Mouse (Mus musculus) 3134 (cell line): ENCODE results near the gene Serpina10.
"Not testable (repeated sequence)": the region's sequence is repeated elsewhere in the genome, so short reads cannot be mapped to it uniquely, and the experiment has no call there.

ENCODE experiments used
- DNase-seq: peaks from one replicate; pipeline ENCODE4 v3.0.0-alpha.2; 2011; ENCODE audit warnings: low spot score; ENCODE audit not compliant: insufficient read length; ENCODE audit errors: extremely low read depth

The Serpina10 gene

DNA sequence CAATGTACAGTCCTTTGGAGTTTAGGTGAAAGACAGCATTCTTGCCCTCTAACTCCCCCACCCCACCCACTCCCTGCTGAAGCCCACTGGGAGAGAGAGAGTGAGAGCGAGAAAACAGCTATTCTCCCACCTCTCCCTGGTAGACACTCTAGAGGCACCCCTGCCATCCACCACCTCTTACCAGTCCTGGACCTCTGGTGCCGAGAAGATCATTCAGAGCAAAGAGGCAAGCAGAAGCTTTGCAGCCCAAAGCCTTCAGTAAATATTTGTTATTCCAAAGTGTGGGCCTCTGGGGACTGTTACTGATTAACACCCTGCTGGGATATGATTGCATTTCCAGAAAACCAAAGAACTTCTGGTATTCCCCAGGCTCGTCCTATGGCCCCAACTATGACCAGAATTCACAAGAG is at the start of gene Serpina10:
TSS of gene Serpina10 (minus strand) at position 242 of the 410 bp plus-strand sequence.
- no peak for DNase-seq

DNA sequence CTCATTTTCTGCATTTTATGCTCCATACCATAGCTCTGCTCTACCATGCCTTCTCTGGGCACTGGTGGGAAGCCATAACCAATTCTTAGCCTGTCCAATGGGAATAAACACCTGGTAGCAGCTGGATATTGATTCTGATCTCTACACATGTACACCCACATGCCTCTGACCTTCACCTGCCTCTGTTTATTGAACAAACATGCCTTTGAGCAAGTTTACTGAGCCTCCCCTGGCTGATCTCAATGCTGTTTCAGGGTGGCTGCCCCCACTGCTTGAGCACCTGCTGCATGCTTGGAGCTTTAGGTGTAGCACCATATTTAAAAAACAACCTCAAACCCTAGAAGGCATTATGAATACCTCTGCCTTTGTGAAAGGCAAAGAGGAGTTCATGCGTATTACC is 48.6 kb upstream of the Serpina10 start:
- not testable (repeated sequence) for DNase-seq

DNA sequence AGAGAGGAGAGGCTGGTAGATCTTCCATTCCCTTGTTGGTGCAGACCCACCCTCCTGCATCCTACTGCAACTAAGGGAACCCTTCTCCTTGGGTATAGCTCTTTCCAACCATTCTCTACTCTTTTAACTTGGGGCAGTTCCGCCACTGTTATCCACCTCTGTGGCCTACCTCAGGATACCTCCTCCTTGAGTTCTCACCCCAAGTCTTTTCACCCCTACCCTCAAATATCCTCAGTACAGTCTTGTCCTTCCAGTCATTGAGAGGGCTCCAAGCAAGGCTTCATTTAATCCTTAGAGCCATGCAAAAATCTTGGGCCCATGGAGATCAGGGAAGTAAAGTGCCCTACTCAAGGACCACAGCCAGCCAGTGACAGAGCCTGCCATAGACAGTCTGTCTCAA is 44.8 kb upstream of the Serpina10 start, which contains the start of gene Serpina16:
TSS of gene Serpina16 (minus strand) at position 101 of the 400 bp plus-strand sequence.
- no peak for DNase-seq

DNA sequence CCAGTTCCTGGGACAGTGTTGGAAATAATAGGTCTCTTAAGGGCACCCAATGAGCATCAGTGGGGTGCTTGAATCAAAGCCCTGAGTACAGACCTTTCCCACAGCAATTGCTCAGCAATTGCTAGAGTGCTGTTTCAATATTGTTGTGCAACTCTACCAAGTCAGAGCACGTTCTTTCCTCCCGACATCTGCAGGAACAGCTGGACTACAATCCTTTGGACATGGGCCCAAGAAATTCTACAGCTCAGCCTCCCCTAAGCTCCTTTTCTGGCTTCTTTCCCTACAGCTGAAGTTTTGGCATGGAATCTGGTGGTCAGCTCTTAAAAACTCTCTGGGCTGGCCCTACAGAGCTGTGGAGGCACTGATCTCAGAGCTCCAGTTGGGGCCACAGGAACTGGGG is 41.9 kb upstream of the Serpina10 start:
- no peak for DNase-seq

DNA sequence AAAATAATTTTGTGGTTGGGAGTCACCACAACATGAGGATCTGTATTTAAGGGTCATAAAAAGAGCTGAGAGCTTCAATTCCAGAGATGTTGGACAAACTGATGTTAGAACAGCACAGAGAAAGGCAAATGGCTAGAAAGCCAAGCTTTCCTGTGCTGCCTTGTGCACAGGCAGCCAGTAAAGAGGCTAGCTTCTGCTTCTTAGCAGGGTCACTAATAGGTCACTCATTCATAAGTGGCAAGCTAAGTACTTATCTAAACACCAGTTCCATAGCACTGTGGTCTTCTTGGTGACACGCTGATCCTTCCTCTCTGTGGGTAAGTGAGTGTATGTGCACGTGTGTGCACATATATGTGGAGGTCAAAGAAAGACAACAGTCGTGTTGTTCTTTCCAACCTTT is 40.2 kb upstream of the Serpina10 start:
- no peak for DNase-seq

DNA sequence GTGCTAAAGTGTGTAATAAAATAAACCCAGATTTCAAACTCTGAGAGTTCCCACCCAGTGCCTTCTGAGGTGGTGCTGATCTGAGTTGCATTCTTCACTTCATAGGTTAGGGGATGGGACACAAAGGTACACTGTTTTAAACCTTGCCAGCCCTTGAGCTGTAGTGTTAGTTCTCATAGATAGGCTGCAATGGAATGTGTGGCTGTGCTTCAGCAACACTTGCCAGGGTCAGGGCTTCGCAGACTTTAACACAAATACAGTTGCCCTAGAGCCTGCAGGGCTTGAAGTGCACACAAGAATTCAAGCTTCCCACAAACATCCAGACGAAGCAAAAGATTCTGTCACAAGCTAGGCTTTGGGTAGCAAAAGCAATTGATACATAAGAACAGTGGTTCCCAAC is 39.7 kb upstream of the Serpina10 start:
- no peak for DNase-seq

DNA sequence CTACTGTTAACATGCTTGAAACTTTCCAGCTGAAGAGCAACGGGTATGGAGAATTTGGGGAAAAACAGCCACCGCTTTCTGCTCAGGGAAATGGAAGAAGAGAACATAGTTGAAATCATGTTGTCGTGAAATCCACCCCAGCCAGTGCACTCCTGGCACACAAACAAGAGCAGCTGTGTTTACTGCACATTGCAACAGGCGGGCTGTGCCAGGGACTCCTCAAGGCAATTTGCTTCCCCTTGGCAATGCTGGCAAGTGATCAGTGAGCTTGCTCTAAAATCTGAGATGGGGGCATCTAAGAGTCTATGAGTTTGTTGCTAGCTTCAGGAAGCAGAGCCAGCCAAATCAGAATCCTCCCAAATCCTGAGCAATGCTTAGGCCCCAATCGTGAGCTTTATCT is 39.1 kb upstream of the Serpina10 start:
- DNase-seq = no peak

DNA sequence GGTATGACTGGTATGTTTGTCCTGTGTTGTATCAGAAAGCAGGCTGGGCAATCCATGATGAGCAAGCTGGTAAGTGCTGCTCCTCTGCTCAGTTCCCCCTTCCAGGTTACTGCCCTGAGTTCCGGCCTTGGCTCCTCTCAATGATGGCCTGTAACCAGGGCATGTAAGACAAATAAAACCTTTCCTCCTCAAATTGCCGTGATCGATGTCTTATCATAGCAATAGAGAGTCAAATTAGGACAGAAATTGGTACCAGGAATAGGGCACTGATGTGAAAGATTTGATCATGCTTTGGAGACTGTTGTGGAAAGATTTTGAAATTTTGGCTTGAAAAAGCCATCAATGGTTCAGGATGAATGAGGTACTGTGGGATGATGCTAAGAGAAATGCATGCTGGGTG is 34.0 kb upstream of the Serpina10 start:
- DNase-seq = no peak

DNA sequence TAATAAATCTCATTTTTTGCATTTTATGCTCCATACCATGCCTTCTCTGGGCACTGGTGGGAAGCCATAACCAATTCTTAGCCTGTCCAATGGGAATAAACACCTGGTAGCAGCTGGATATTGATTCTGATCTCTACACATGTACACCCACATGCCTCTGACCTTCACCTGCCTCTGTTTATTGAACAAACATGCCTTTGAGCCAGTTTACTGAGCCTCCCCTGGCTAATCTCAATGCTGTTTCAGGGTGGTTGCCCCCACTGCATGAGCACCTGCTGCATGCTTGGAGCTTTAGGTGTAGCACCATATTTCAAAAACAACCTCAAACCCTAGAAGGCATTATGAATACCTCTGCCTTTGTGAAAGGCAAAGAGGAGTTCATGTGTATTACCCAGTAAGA is 30.8 kb upstream of the Serpina10 start:
- DNase-seq = not testable (repeated sequence)

DNA sequence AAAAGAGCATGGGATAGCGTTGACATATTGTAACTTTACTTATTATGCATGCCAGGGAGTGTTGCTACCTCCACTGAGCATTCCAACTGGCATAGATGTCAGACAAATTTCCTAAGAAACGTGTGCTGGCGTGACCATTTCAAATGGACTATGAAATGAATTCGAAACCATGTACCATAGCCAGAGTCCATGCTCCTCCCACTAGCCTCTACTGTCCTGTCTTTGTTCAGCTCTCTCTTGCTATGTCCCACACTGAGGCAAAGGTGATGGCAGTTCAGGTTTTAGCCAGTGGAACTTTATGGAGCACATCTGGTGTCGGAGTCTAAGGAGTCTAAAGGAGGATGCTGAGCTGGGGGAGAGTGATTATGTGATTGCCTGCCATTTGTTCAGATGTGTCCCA is 28.8 kb upstream of the Serpina10 start:
- no peak for DNase-seq

DNA sequence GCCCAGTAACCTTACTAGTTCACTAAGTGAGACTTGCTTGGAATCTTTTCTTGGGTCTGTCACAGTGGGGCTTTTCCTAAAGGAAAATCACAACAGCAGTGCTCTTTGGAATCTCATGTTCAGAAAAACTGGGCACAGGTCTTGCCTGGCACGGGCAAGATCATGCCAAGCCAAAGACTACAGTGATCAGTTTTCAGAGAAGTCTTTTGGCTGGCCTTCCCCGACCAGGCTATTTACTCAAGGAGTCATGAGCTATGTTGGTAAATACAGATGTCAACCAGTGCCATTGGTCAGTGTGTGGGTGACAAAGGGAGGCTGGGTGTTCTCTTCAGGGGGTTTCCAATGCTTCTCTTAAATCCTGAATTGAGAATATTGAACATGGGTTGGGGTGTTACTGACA is 27.9 kb upstream of the Serpina10 start:
- no peak for DNase-seq

DNA sequence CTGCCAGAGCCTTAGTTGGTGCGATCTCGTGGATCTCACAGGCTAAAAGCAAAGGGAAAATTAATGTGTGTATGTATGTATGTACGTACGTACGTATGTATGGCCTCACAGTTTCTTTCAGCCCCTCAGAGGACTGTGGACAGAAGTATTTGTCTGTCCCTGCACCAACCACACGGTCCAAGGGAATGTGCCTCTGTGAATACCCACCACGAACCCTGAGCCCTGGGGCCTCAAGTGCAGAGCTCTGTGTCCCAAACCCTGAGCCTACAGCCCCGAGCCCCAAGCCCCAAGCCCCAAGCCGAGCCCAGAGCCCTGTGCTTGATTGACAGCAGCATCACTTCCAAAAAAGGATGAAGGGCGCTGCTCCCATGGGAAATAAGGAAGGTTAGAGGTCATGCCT is 26.7 kb upstream of the Serpina10 start:
- no peak for DNase-seq

DNA sequence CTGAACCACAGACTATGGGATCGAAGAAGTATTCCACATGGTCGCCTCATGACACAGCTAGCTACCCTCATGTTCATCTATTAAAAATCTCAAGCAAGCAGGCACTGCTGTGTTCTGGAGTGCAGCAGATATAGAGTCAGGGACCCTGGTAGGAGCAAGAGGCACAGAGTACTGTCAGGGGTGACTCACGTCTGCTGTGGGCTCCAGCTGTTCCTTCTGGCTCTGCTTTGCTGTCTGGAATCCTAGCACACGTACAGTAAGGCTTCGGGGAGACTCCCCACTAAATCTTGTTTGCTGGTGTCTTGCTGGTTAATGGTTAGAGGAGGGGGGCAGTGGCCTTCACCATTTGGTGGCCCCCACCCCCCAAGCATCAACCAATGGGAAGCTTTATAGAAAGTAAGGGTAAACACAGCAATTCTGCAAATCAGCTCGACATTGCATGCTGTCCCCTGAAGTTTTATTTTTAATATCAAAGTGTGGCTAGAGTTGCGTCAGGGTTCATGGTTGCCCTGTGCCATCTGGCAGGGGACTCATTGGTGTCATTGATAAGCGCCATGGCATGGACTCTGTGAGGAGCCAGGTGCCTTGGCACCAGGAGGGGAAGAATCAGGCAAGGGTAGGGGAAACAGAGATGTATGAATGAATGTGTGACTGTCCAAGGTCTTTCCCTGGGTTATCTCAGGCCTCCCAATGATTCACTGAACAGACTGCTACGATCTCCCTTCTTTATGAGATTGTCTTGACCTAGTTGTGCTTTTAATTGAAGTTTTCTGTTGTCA is 25.8 kb upstream of the Serpina10 start, which contains the start of gene Serpina6:
TSS of gene Serpina6 (minus strand) at position 365 of the 779 bp plus-strand sequence.
- no peak for DNase-seq

DNA sequence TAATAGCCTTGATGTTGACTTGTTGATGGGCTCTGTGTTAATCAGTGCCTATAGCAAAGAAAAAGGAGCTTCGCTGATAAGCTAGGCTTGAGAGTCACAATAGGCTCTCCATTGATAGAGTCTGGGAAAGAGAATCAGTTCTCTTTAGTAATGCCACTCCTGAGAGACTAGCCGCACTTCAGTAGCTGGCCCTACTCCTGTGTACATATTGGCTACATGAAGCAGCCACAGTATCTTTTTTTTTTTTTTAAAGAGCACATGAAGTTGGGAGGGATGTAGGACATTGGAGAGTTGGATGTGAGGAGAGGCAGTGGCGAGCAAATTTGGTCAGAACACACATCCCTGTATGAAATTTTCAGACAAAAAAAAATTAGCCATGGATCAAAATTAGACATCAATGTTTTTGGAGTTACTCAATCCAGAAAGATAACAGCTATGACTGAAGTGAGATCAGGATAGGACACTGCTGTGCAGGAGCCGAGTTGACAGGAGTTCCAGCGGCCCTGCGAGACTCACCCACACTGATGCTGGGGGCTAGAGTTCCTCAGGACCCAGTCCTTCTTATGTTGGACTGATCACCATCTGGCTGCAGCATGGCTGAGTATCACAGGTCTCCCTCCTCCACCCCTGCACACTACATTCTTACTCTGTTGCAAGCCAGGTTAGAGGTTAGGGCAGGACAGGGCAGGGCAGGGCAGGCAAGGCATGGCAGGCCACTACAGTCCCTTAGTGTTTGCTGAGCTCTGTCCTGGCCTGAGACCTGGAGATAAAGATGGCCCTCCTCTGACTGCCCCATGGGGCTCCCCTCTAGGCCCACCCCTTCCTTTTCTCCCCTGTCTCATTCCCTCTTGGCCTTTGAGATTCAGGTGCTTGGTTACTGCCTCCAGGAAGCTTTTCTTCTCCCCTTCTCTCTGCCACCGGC is 24.1 kb upstream of the Serpina10 start:
- no peak for DNase-seq

DNA sequence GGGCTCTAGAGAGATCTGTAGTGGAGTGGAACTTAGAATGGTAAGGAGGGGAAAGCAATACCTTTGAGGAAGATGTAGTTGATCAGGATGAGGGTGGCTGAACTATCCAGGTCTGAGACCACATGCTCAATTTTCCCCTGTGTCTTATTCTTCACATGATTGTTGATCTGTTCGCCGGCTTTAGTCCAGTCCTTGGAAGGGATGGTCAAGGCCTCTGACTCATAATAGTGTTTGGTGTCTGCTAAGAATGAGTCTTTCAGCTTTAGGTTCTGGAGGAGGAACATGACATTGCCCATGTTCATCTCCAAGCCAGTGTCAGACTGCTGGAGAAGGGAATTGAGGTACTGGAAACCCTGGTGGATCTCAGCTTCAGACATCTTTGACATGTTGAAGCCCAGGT is 22.6 kb upstream of the Serpina10 start:
- no peak for DNase-seq

DNA sequence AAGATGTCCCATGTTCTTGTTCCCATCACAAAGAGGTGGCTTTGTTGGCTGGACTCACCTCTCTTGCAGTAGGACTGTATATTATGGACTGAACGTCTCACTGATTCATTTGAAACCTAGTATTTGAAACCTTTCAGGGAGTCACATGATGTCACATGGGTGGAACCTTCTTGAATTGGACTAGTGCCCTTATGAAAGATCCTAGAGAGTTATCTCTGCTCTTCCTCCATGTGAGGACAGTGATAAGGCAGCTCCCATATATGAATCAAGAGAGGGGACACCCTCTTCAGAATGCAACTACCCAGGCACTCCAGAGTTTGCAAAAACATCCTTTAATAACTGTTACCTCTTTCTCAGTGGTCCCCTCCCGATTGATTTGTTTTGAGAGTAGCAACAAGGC is 15.1 kb upstream of the Serpina10 start:
- DNase-seq = no peak

DNA sequence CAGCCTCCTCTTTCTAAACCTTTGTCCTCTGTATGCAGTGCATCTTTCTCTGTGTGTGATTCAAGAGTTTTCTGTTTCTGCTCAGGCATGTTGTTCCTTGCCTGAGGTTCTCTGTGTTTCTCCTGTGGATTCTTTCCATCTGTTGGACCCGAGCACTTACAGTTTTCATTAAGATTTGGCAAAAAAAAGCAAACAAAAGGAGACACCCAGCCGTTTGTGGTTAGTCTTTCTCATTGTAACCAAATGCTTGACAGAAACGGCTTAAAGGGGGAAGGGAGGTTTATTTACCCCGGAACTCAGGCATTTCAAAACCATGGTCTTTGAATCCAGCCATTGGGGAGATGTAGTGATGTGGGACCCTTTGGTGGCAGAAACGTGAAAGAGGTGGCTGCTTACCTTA is 13.4 kb upstream of the Serpina10 start:
- no peak for DNase-seq

DNA sequence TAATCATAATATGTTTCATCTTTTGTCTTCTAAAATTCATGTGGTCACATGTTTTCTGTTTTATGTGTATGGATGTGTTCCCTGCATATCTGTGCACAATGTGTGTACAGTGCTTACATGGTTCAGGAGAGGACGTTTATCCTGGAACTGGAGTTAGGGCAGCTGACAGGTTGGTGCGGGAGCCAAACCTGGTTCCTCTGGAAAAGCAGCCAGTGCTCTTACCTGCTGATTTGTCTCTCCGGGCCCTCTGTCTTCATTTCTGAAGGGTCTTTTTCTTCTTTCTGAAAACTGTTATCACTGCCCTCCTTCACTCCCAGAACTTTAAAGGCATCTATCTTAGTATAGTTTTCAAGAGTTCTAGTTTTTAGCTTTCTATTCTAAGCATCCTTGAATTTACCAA is 12.6 kb upstream of the Serpina10 start:
- DNase-seq = no peak

DNA sequence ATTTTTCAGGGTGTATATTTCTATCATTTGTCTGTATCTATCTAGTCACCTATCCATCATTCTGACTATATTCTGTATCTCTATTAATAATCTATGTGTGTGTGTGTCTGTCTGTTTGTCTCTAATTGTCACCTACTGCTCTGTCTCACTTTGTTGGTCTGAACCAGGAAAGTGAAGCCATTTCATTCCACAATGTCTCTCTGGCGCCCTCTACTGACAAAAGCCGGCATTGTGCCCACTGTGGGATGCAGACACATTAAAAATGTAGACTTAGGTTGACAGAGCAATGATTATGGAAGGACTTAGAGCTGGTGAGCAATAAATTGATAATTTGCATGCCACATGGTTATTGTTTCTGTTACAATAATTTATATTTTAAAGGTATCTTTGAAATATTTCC is 12.1 kb upstream of the Serpina10 start:
- DNase-seq = no peak

DNA sequence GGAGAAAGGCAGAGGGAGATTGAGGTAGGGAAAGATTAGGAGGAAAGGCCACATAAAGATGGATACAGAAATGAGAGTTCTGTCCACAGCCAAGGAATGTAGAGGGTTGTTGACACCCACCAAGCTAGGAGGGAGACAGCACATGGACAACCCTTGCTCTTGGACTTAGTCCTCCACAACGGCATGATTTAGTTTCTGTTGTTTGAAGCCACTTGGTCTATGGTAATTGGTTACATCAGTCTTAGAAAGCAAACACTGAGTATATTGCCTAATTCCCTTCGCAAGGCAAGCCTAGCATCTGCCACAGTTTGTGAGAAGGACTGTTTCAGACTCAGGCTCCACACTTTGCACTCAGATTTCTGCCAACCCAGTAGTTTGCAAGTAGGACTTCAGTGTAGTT is 4.6 kb upstream of the Serpina10 start:
- DNase-seq = no peak

DNA sequence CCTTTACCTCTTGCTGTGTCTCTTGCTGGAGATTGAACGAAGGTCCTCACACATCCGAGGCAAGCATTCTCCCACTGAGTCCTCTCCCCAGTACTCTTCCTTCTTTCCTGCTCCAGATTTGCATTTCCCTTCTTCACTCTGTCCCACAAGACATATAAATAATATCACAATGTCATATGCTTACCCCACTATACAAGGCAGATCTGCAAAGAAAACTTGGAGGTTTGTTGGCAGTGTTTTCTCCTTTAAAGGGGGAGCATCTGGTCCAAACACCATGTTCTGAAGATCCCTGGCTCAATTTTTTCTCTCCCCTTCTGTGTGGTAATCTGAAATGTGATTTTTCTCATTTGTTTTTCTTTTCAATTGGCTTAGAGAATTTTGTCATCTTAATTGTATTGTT is 3.2 kb upstream of the Serpina10 start:
- DNase-seq = no peak

DNA sequence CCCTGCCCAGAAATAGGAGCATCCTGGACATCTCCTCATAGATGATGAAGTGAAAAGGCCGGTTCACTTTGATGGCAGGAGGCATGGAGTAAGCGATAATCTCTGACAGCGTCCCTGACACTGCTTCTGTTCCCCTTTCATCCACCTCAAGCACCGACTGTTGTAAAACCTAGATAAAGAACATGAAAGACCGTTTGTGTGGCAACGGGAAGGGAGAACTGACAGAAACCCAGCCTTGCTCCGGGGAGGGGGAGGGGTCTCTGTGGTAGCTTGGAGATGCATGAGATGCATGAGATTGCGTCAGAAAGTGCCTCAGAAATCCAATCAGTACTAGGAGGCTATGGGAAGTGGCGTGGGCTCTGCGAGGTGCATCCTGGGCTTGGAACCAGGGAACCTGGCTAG is 14.4 kb downstream of the Serpina10 start:
- no peak for DNase-seq
